ENCODE assay signal across 9 mouse cellular contexts in genomic region chr13:111680679-111681078, GRCm38 (mm10). TPM values are rescaled to one million over a fixed set of nuclear protein-coding genes. Genes with fewer than 3 reads are reported as not detected.
DNase-seq lines count a peak whose midpoint lies in the region; ATAC-seq and TF ChIP-seq lines count a peak whose summit lies in the region.
"Had no signal": no experiment of that assay in that cellular context is flagged by ENCODE, and none has a peak within 500 bp of the region (broad histone marks: within the 10 kb centered on the region; RNA-seq: fewer than 3 reads in every experiment).

Mier3 (plus strand) TSS chr13:111680979.

- peaks cover 4% of the 10 kb centered on the region; the same call in 1 of the 2 replicates for H3K4me1 ChIP-seq in kidney, embryonic 16.5 days (ENCODE audit: insufficient read depth, low read length)
- H3K4me1 ChIP-seq in heart, embryonic 12.5 days (replicated peaks): 0 out of 2 replicates have a peak, but pooled peaks cover 2% of the 10 kb centered on the region
- H3K4me1 ChIP-seq in olfactory bulb, adult 2 months (ENCODE audit: control insufficient read depth, insufficient read depth, low read length): peaks cover 2% of the 10 kb centered on the region

- no peak for DNase-seq in kidney, postnatal 10 days
- no peak for DNase-seq in adrenal gland, postnatal 4 days (ENCODE audit: low spot score in 2 of 2)
- no peak for DNase-seq in left cerebral cortex, postnatal 25 days (ENCODE audit: low spot score in 2 of 2)
- DNase-seq in spleen, adult 18-20 months: no peak
- no peak for DNase-seq in embryo, embryonic 10.5 days (ENCODE audit: low spot score)

- no peaks in the 10 kb centered on the region for H3K27me3 ChIP-seq in kidney, embryonic 16.5 days (ENCODE audit: insufficient read depth, low read length)
- no peaks in the 10 kb centered on the region for H3K27me3 ChIP-seq in heart, embryonic 12.5 days (replicated peaks)

- WGBS in kidney, embryonic 16.5 days: 87% methylated on average over 4 of the region's 4 CpGs
- WGBS in heart, embryonic 12.5 days: 83% methylated on average over 4 of the region's 4 CpGs
- 93% methylated on average over 4 of the region's 4 CpGs for WGBS in olfactory bulb, adult 2 months

- no peak within 1 kb of the TSS for H3K4me2 ChIP-seq in kidney, embryonic 16.5 days (replicated peaks; ENCODE audit: low read depth, low read length)
- no peak within 1 kb of the TSS for H3K4me2 ChIP-seq in heart, embryonic 12.5 days

- no peak within 1 kb of the TSS for H3K9ac ChIP-seq in kidney, embryonic 16.5 days (replicated peaks; ENCODE audit: low read length)
- no peak within 1 kb of the TSS for H3K9ac ChIP-seq in heart, embryonic 12.5 days

- H3K9me3 ChIP-seq in kidney, embryonic 16.5 days (ENCODE audit: low read length): no peaks in the 10 kb centered on the region
- peaks cover under 1% of the 10 kb centered on the region; the same call in 1 of the 2 replicates for H3K9me3 ChIP-seq in heart, embryonic 12.5 days (replicated peaks)

- no peaks in the 10 kb centered on the region for H3K36me3 ChIP-seq in kidney, embryonic 16.5 days (ENCODE audit: insufficient read depth, low read length)
- no peaks in the 10 kb centered on the region for H3K36me3 ChIP-seq in heart, embryonic 12.5 days

- no peak within 1 kb of the TSS for H3K27ac ChIP-seq in kidney, embryonic 16.5 days (ENCODE audit: low read length)
- no peak within 1 kb of the TSS for H3K27ac ChIP-seq in heart, embryonic 12.5 days (ENCODE audit: poor library complexity, severe bottlenecking)
- no peak within 1 kb of the TSS for H3K27ac ChIP-seq in olfactory bulb, adult 2 months (ENCODE audit: insufficient read depth, low read depth, low read length)
- H3K27ac ChIP-seq: macrophage had no signal

- intact Hi-C loops in left cerebral cortex, postnatal 25 days (cut with DNase I): no loop called here

- no peak within 1 kb of the TSS for H3K4me3 ChIP-seq in kidney, embryonic 16.5 days (ENCODE audit: low read length)
- H3K4me3 ChIP-seq in heart, embryonic 12.5 days: no peak within 1 kb of the TSS
- no peak within 1 kb of the TSS for H3K4me3 ChIP-seq in olfactory bulb, adult 2 months (ENCODE audit: insufficient read depth, low read depth, low read length)

- TF ChIP-seq POLR2A in olfactory bulb, adult 2 months (IDR thresholded peaks at IDR 0.05; ENCODE audit: insufficient read depth, low read depth, low read length): no peak

- ATAC-seq in kidney, embryonic 16.5 days (ENCODE audit: low FRiP score, low TSS enrichment): no peak
- no peak for ATAC-seq in heart, embryonic 12.5 days (ENCODE audit: insufficient number of reproducible peaks, low FRiP score)

- no peak for TF ChIP-seq CTCF in olfactory bulb, adult 2 months (IDR thresholded peaks at IDR 0.05; ENCODE audit: insufficient read depth, low read depth, low read length)

RNA-seq across cellular contexts. Expression of gene Mier3, which starts in this region (rescaled TPM):
- 18.3 and 21.0 TPM in 2 replicates for polyA plus RNA-seq in kidney, embryonic 16.5 days (2015; fragmentation: Nextera tagmentation; extraction: Ambion mirVana)
- total RNA-seq in adrenal gland, postnatal 4 days (2021): 10 to 100 TPM; 46.7 to 48.9 TPM
- 17.3 and 17.6 TPM in 2 replicates for polyA plus RNA-seq in heart, embryonic 12.5 days (2016; fragmentation: Nextera tagmentation; extraction: Ambion mirVana)
- total RNA-seq in left cerebral cortex, postnatal 25 days (2021): 10 to 100 TPM; 26.3 to 32.6 TPM
- not detected in 2 replicates for polyA plus RNA-seq in olfactory bulb, adult 2 months (2012; ENCODE audit: insufficient read depth, insufficient read length, low replicate concordance, missing spikeins)
